Mouse (Mus musculus): ENCODE measurements around the gene Gm33815.
"Not testable (repeated sequence)": the region's sequence is repeated elsewhere in the genome, so short reads cannot be mapped to it uniquely, and the experiment has no call there.

Gm33815 gene

DNA sequence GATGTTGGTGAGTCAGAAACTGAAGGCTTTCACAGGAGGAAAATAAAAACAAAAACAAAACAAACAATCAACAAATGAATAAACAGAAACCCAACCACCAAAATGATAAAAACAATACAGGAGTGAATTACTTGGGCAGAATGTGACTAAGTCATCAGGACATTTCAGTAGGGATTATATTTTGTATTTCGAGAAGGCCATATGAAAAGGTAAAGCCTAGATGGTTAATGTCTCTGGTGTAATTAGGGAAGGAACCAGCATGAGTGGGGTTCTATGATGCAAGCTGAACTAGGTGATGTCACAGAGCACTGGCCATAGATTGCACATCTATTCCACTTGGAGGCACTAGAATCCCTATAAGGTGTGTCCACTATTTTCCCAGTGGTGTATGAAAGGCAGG lies at the start of gene Gm33815:
TSS of gene Gm33815 (plus strand) at position 301 of the 400 bp plus-strand sequence.
- not testable (repeated sequence) for DNase-seq (ENCODE audit: low read depth in 2 of 2, low spot score in 2 of 2)
